Mouse (Mus musculus): ENCODE measurements around the gene Smc1b. TPM values are rescaled to one million over a fixed set of nuclear protein-coding genes. Genes with fewer than 3 reads are reported as not detected.
"Not testable (repeated sequence)": the region's sequence is repeated elsewhere in the genome, so short reads cannot be mapped to it uniquely, and the experiment has no call there.

The Smc1b gene
- polyA plus RNA-seq, 1 experiment from 2014 or later = 0.24 TPM

GRCm38 (mm10) chr15:85037343-85037690 lies 94.4 kb downstream of the Smc1b start:
- no peak; the same call in 1 of the 2 replicates for ATAC-seq (ENCODE audit: low FRiP score, low read depth)
- H3K27ac ChIP-seq = no peak overlapping the region
- 3% methylated on average over 8 of the region's 8 CpGs for WGBS
- H3K9ac ChIP-seq = peak overlapping the region; percentile 72
- no peaks in the 10 kb centered on the region for H3K27me3 ChIP-seq (replicated peaks)
- no peaks in the 10 kb centered on the region for H3K36me3 ChIP-seq
- peaks cover 20% of the 10 kb centered on the region for H3K4me1 ChIP-seq
- H3K4me3 ChIP-seq = peak overlapping the region; percentile 76
- peak overlapping the region; percentile 89 for H3K4me2 ChIP-seq (replicated peaks)
- peaks cover 3% of the 10 kb centered on the region; the same call in 1 of the 2 replicates for H3K9me3 ChIP-seq

- H3K9me3 ChIP-seq = peaks cover 5% of the 10 kb centered on the region; the same call in 1 of the 2 replicates
Observed at GRCm38 (mm10) chr15:85036566-85037342, 95.0 kb downstream of the Smc1b start.

GRCm38 (mm10) chr15:85033916-85034315 lies 97.8 kb downstream of the Smc1b start:
- not testable (repeated sequence) for H3K4me3 ChIP-seq; H3K27me3 ChIP-seq (replicated peaks); ATAC-seq (ENCODE audit: low FRiP score, low read depth); H3K9ac ChIP-seq; H3K36me3 ChIP-seq; H3K4me2 ChIP-seq (replicated peaks); H3K27ac ChIP-seq; H3K9me3 ChIP-seq
- H3K4me1 ChIP-seq = peaks cover 18% of the 10 kb centered on the region
- WGBS = 50% methylated on average over 7 of the region's 7 CpGs

More at GRCm38 (mm10) chr15:85036566-85037342, 95.0 kb downstream of the Smc1b start:
- no peaks in the 10 kb centered on the region for H3K27me3 ChIP-seq (replicated peaks)
- peak overlapping the region; percentile 76 for H3K4me3 ChIP-seq
- H3K4me1 ChIP-seq = peaks cover 18% of the 10 kb centered on the region
- H3K4me2 ChIP-seq (replicated peaks) = peak overlapping the region; percentile 89
- WGBS = under 1% methylated on average over 75 of the region's 75 CpGs
- H3K36me3 ChIP-seq = no peaks in the 10 kb centered on the region
- peak; percentile 95 for ATAC-seq (ENCODE audit: low FRiP score, low read depth)
- no peak overlapping the region for H3K27ac ChIP-seq
- peak overlapping the region; percentile 72 for H3K9ac ChIP-seq

GRCm38 (mm10) chr15:85031866-85032265 lies 99.9 kb downstream of the Smc1b start:
- WGBS = 84% methylated on average over 3 of the region's 3 CpGs
- Histone ChIP-seq H3K4me1 (peaks cover 5% of the 10 kb centered on the region; the same call in 1 of the 2 replicates), H3K27me3 (replicated peaks) (no peaks in the 10 kb centered on the region), H3K4me3 (no peak overlapping the region), H3K36me3 (no peaks in the 10 kb centered on the region), H3K9ac (no peak overlapping the region), H3K27ac (no peak overlapping the region), H3K4me2 (replicated peaks) (no peak overlapping the region), H3K9me3 (peaks cover 5% of the 10 kb centered on the region; the same call in 1 of the 2 replicates)
- no peak for ATAC-seq (ENCODE audit: low FRiP score, low read depth)

GRCm38 (mm10) chr15:85030643-85031042 lies 101.1 kb downstream of the Smc1b start:
- not testable (repeated sequence) for ATAC-seq (ENCODE audit: low FRiP score, low read depth); H3K27ac ChIP-seq; H3K27me3 ChIP-seq (replicated peaks); H3K9me3 ChIP-seq; H3K9ac ChIP-seq; H3K4me3 ChIP-seq; H3K4me2 ChIP-seq (replicated peaks); H3K36me3 ChIP-seq; H3K4me1 ChIP-seq
- 93% methylated on average over 1 of the region's 1 CpGs for WGBS

- not testable (repeated sequence) for H3K36me3 ChIP-seq; H3K27ac ChIP-seq; H3K9ac ChIP-seq; H3K9me3 ChIP-seq; H3K4me1 ChIP-seq; H3K4me3 ChIP-seq; ATAC-seq (ENCODE audit: low FRiP score, low read depth); H3K4me2 ChIP-seq (replicated peaks); H3K27me3 ChIP-seq (replicated peaks)
- 61% methylated on average over 1 of the region's 1 CpGs for WGBS
Observed at GRCm38 (mm10) chr15:85028648-85029047, 103.1 kb downstream of the Smc1b start, which contains the start of gene Fam118a. Gene Fam118a, plus strand, starts transcription at chr15:85028948.

GRCm38 (mm10) chr15:85027740-85028139 lies 104.0 kb downstream of the Smc1b start:
- Histone ChIP-seq H3K4me3 (no peak overlapping the region), H3K4me2 (replicated peaks) (no peak overlapping the region), H3K27ac (no peak overlapping the region), H3K9me3 (peaks cover 5% of the 10 kb centered on the region; the same call in 1 of the 2 replicates), H3K27me3 (replicated peaks) (no peaks in the 10 kb centered on the region), H3K9ac (no peak overlapping the region), H3K4me1 (no peaks in the 10 kb centered on the region), H3K36me3 (no peaks in the 10 kb centered on the region)
- 35% methylated on average over 4 of the region's 4 CpGs for WGBS
- no peak for ATAC-seq (ENCODE audit: low FRiP score, low read depth)

GRCm38 (mm10) chr15:85026197-85026596 lies 105.6 kb downstream of the Smc1b start:
- Histone ChIP-seq H3K9me3 (no peaks in the 10 kb centered on the region), H3K36me3 (no peaks in the 10 kb centered on the region), H3K27me3 (replicated peaks) (no peaks in the 10 kb centered on the region), H3K4me1 (no peaks in the 10 kb centered on the region), H3K4me3 (no peak overlapping the region), H3K9ac (no peak overlapping the region), H3K4me2 (replicated peaks) (no peak overlapping the region), H3K27ac (no peak overlapping the region)
- ATAC-seq (ENCODE audit: low FRiP score, low read depth) = no peak
- WGBS = 83% methylated on average over 4 of the region's 4 CpGs

GRCm38 (mm10) chr15:85022211-85022610 lies 109.6 kb downstream of the Smc1b start:
- WGBS = 77% methylated on average over 4 of the region's 4 CpGs
- Histone ChIP-seq H3K4me3 (no peak overlapping the region), H3K4me1 (no peaks in the 10 kb centered on the region), H3K36me3 (no peaks in the 10 kb centered on the region), H3K9me3 (no peaks in the 10 kb centered on the region), H3K27me3 (replicated peaks) (peaks cover 3% of the 10 kb centered on the region), H3K27ac (no peak overlapping the region), H3K9ac (no peak overlapping the region), H3K4me2 (replicated peaks) (no peak overlapping the region)
- ATAC-seq (ENCODE audit: low FRiP score, low read depth) = no peak

- Histone ChIP-seq H3K4me3 (no peak within 1 kb of the TSS), H3K27ac (no peak within 1 kb of the TSS), H3K36me3 (no peaks in the 10 kb centered on the region), H3K9me3 (no peaks in the 10 kb centered on the region), H3K9ac (no peak within 1 kb of the TSS), H3K4me1 (no peaks in the 10 kb centered on the region), H3K4me2 (replicated peaks) (peak within 1 kb of the TSS; percentile 45), H3K27me3 (replicated peaks) (peaks cover 3% of the 10 kb centered on the region)
- no peak for ATAC-seq (ENCODE audit: low FRiP score, low read depth)
- WGBS = 7% methylated on average over 21 of the region's 21 CpGs
Observed at GRCm38 (mm10) chr15:85016951-85017664, 114.7 kb downstream of the Smc1b start, which contains the start of gene Upk3a. Gene Upk3a, plus strand, starts transcription at chr15:85017141.

- ATAC-seq (ENCODE audit: low FRiP score, low read depth) = no peak
- H3K4me1 ChIP-seq = 0 out of 2 replicates have a peak, but pooled peaks cover 4% of the 10 kb centered on the region
- no peak overlapping the region for H3K4me3 ChIP-seq
- no peak overlapping the region for H3K9ac ChIP-seq
- 87% methylated on average over 11 of the region's 11 CpGs for WGBS
- H3K4me2 ChIP-seq (replicated peaks) = no peak overlapping the region
- no peak overlapping the region for H3K27ac ChIP-seq
- no peaks in the 10 kb centered on the region for H3K36me3 ChIP-seq
- H3K9me3 ChIP-seq = no peaks in the 10 kb centered on the region
- H3K27me3 ChIP-seq (replicated peaks) = peaks cover 3% of the 10 kb centered on the region
Observed at GRCm38 (mm10) chr15:85015771-85016170, 116.0 kb downstream of the Smc1b start.

All from neural tube, embryonic 12.5 days (tissue).